Mouse (Mus musculus) midbrain, embryonic 12.5 days (tissue): ENCODE measurements around the gene Mmrn2. TPM values are rescaled to one million over a fixed set of nuclear protein-coding genes. Genes with fewer than 3 reads are reported as not detected.
A peak's percentile ranks its signal among the peaks of the same experiment; 100 is the strongest.

ENCODE experiments used
- ATAC-seq: fragments of 200-750 bp; cut with Nextera tagmentation; 2 replicates; pipeline ENCODE4 v1.8.0; 2017; ENCODE audit warnings: low read depth, moderate TSS enrichment, moderate library complexity; ENCODE audit not compliant: low FRiP score
- H3K27ac ChIP-seq: fragments of 300-500 bp; sonication (generic); replicated peaks from 2 replicates; pipeline ENCODE4 v1.5.1; 2016; ENCODE audit warnings: mild to moderate bottlenecking
- H3K27me3 ChIP-seq: fragments of 300-500 bp; sonication (generic); 2 replicates; pipeline ENCODE4 v1.6.1; 2016; ENCODE audit warnings: mild to moderate bottlenecking
- H3K36me3 ChIP-seq: fragments of 300-500 bp; sonication (generic); 2 replicates; pipeline ENCODE4 v1.6.1; 2016
- H3K4me1 ChIP-seq: fragments of 300-500 bp; sonication (generic); 2 replicates; pipeline ENCODE4 v1.6.1; 2016
- H3K4me2 ChIP-seq: fragments of 300-500 bp; sonication (generic); replicated peaks from 2 replicates; pipeline ENCODE4 v1.6.1; 2016; ENCODE audit warnings: mild to moderate bottlenecking, moderate library complexity
- H3K4me3 ChIP-seq: fragments of 300-500 bp; sonication (generic); 2 replicates; pipeline ENCODE4 v1.5.1; 2016; ENCODE audit warnings: mild to moderate bottlenecking
- H3K9ac ChIP-seq: fragments of 300-500 bp; sonication (generic); replicated peaks from 2 replicates; pipeline ENCODE4 v1.6.1; 2016; ENCODE audit warnings: mild to moderate bottlenecking, moderate library complexity
- H3K9me3 ChIP-seq: fragments of 300-500 bp; sonication (generic); 2 replicates; pipeline ENCODE4 v1.6.1; 2016; ENCODE audit warnings: mild to moderate bottlenecking
- WGBS: fragments of 180-500 bp; shearing (Covaris S2); methylation state at CpG from one replicate; pipeline ENCODE4 v1.1.7; 2016; 5-methylcytosine and 5-hydroxymethylcytosine counted together
- polyA plus RNA-seq: library from polyadenylated mRNA; unstranded; fragments of >200 nt; fragmentation: Nextera tagmentation; extraction: Ambion mirVana; gene quantifications from 2 replicates; pipeline ENCODE4 v1.2.1, GENCODE M21; 2016

Mmrn2 gene
- 6.7 and 6.8 TPM in 2 replicates for polyA plus RNA-seq

GRCm38 (mm10) chr14:34375415-34375904 is at the start of gene Mmrn2:
Gene Mmrn2 (plus strand): TSS chr14:34375465.
- 81% methylated on average over 13 of the region's 13 CpGs for WGBS
- Histone ChIP-seq H3K4me1 (peaks cover 10% of the 10 kb centered on the region), H3K27ac (no peak within 1 kb of the TSS), H3K9me3 (no peaks in the 10 kb centered on the region), H3K9ac (no peak within 1 kb of the TSS), H3K27me3 (no peaks in the 10 kb centered on the region), H3K4me3 (no peak within 1 kb of the TSS), H3K36me3 (no peaks in the 10 kb centered on the region), H3K4me2 (no peak within 1 kb of the TSS)
- ATAC-seq, result no peak

GRCm38 (mm10) chr14:34326606-34327005 is 48.7 kb upstream of the Mmrn2 start:
- no peak for ATAC-seq
- Histone ChIP-seq H3K27me3 (no peaks in the 10 kb centered on the region), H3K9me3 (no peaks in the 10 kb centered on the region), H3K4me2 (no peak overlapping the region), H3K36me3 (peaks cover 45% of the 10 kb centered on the region), H3K4me1 (no peaks in the 10 kb centered on the region), H3K4me3 (no peak overlapping the region), H3K27ac (no peak overlapping the region), H3K9ac (no peak overlapping the region)
- WGBS, result 92% methylated on average over 3 of the region's 3 CpGs

GRCm38 (mm10) chr14:34327618-34328017 is 47.6 kb upstream of the Mmrn2 start:
- no peak overlapping the region for H3K4me3 ChIP-seq
- no peak overlapping the region for H3K4me2 ChIP-seq
- no peak overlapping the region for H3K27ac ChIP-seq
- H3K27me3 ChIP-seq, result no peaks in the 10 kb centered on the region
- H3K9ac ChIP-seq, result no peak overlapping the region
- no peaks in the 10 kb centered on the region for H3K9me3 ChIP-seq
- ATAC-seq, result no peak
- H3K36me3 ChIP-seq, result peaks cover 49% of the 10 kb centered on the region
- whole genome bisulfite sequencing, result 93% methylated on average over 1 of the region's 1 CpGs
- no peaks in the 10 kb centered on the region for H3K4me1 ChIP-seq

- no peak for ATAC-seq
- H3K36me3 ChIP-seq, result peaks cover 59% of the 10 kb centered on the region
- no peak overlapping the region for H3K4me2 ChIP-seq
- no peaks in the 10 kb centered on the region for H3K9me3 ChIP-seq
- H3K4me1 ChIP-seq, result no peaks in the 10 kb centered on the region
- H3K27ac ChIP-seq, result no peak overlapping the region
- H3K4me3 ChIP-seq, result no peak overlapping the region
- H3K27me3 ChIP-seq, result no peaks in the 10 kb centered on the region
- WGBS, result 96% methylated on average over 9 of the region's 9 CpGs
- H3K9ac ChIP-seq, result no peak overlapping the region
Measured at GRCm38 (mm10) chr14:34330657-34331158, 44.6 kb upstream of the Mmrn2 start.

- Histone ChIP-seq H3K9me3 (no peaks in the 10 kb centered on the region), H3K27me3 (no peaks in the 10 kb centered on the region), H3K4me2 (no peak overlapping the region), H3K27ac (no peak overlapping the region), H3K36me3 (peaks cover 69% of the 10 kb centered on the region), H3K4me3 (no peak overlapping the region), H3K4me1 (no peaks in the 10 kb centered on the region), H3K9ac (no peak overlapping the region)
- WGBS, result 86% methylated on average over 3 of the region's 3 CpGs
- ATAC-seq, result no peak
Measured at GRCm38 (mm10) chr14:34331886-34332285, 43.4 kb upstream of the Mmrn2 start.

- no peaks in the 10 kb centered on the region for H3K27me3 ChIP-seq
- H3K4me3 ChIP-seq, result no peak overlapping the region
- H3K27ac ChIP-seq, result no peak overlapping the region
- WGBS, result 95% methylated on average over 5 of the region's 5 CpGs
- no peaks in the 10 kb centered on the region for H3K4me1 ChIP-seq
- no peak for ATAC-seq
- H3K9me3 ChIP-seq, result no peaks in the 10 kb centered on the region
- no peak overlapping the region for H3K9ac ChIP-seq
- H3K36me3 ChIP-seq, result peaks cover 74% of the 10 kb centered on the region
- H3K4me2 ChIP-seq, result no peak overlapping the region
Measured at GRCm38 (mm10) chr14:34332476-34332875, 42.8 kb upstream of the Mmrn2 start.

GRCm38 (mm10) chr14:34339446-34339845 is 35.8 kb upstream of the Mmrn2 start:
- Histone ChIP-seq H3K4me1 (no peaks in the 10 kb centered on the region), H3K4me2 (no peak overlapping the region), H3K9ac (no peak overlapping the region), H3K36me3 (peaks cover 85% of the 10 kb centered on the region), H3K27ac (no peak overlapping the region), H3K4me3 (no peak overlapping the region), H3K9me3 (no peaks in the 10 kb centered on the region), H3K27me3 (no peaks in the 10 kb centered on the region)
- ATAC-seq, result no peak
- WGBS, result 53% methylated on average over 1 of the region's 1 CpGs

- 89% methylated on average over 4 of the region's 4 CpGs for WGBS
Measured at GRCm38 (mm10) chr14:34341993-34342392, 33.3 kb upstream of the Mmrn2 start.

GRCm38 (mm10) chr14:34343078-34343477 is 32.2 kb upstream of the Mmrn2 start:
- H3K4me3 ChIP-seq, result no peak overlapping the region
- H3K27me3 ChIP-seq, result no peaks in the 10 kb centered on the region
- H3K9me3 ChIP-seq, result no peaks in the 10 kb centered on the region
- H3K9ac ChIP-seq, result no peak overlapping the region
- peaks cover 53% of the 10 kb centered on the region for H3K36me3 ChIP-seq
- 93% methylated on average over 4 of the region's 4 CpGs for WGBS
- H3K4me1 ChIP-seq, result no peaks in the 10 kb centered on the region
- no peak for ATAC-seq
- H3K27ac ChIP-seq, result no peak overlapping the region
- no peak overlapping the region for H3K4me2 ChIP-seq

More at GRCm38 (mm10) chr14:34341993-34342392, 33.3 kb upstream of the Mmrn2 start:
- H3K4me2 ChIP-seq, result no peak overlapping the region
- no peak overlapping the region for H3K9ac ChIP-seq
- no peak overlapping the region for H3K4me3 ChIP-seq
- no peak overlapping the region for H3K27ac ChIP-seq
- no peaks in the 10 kb centered on the region for H3K27me3 ChIP-seq
- H3K36me3 ChIP-seq, result peaks cover 63% of the 10 kb centered on the region
- no peaks in the 10 kb centered on the region for H3K4me1 ChIP-seq
- ATAC-seq, result no peak
- H3K9me3 ChIP-seq, result no peaks in the 10 kb centered on the region

GRCm38 (mm10) chr14:34344361-34344760 is 30.9 kb upstream of the Mmrn2 start:
- H3K4me3 ChIP-seq, result no peak overlapping the region
- H3K9ac ChIP-seq, result no peak overlapping the region
- no peaks in the 10 kb centered on the region for H3K4me1 ChIP-seq
- H3K27me3 ChIP-seq, result no peaks in the 10 kb centered on the region
- WGBS, result 85% methylated on average over 5 of the region's 5 CpGs
- H3K27ac ChIP-seq, result no peak overlapping the region
- H3K4me2 ChIP-seq, result no peak overlapping the region
- peaks cover 42% of the 10 kb centered on the region for H3K36me3 ChIP-seq
- no peaks in the 10 kb centered on the region for H3K9me3 ChIP-seq
- no peak for ATAC-seq

- Histone ChIP-seq H3K4me1 (no peaks in the 10 kb centered on the region), H3K9ac (no peak overlapping the region), H3K4me2 (no peak overlapping the region), H3K27ac (no peak overlapping the region), H3K36me3 (peaks cover 30% of the 10 kb centered on the region), H3K4me3 (no peak overlapping the region), H3K9me3 (no peaks in the 10 kb centered on the region), H3K27me3 (no peaks in the 10 kb centered on the region)
- 62% methylated on average over 12 of the region's 12 CpGs for WGBS
- 0 out of 2 replicates have a peak, but pooled peaks have one; percentile 12 for ATAC-seq
Measured at GRCm38 (mm10) chr14:34345771-34346566, 29.3 kb upstream of the Mmrn2 start.

GRCm38 (mm10) chr14:34347084-34347483 is 28.2 kb upstream of the Mmrn2 start:
- no peak for ATAC-seq
- H3K27ac ChIP-seq, result no peak overlapping the region
- peaks cover 20% of the 10 kb centered on the region for H3K36me3 ChIP-seq
- no peak overlapping the region for H3K9ac ChIP-seq
- H3K27me3 ChIP-seq, result no peaks in the 10 kb centered on the region
- H3K9me3 ChIP-seq, result no peaks in the 10 kb centered on the region
- WGBS, result 94% methylated on average over 5 of the region's 5 CpGs
- H3K4me2 ChIP-seq, result no peak overlapping the region
- H3K4me1 ChIP-seq, result no peaks in the 10 kb centered on the region
- H3K4me3 ChIP-seq, result no peak overlapping the region
